ENCODE assay signal across 13 mouse cellular contexts in genomic region chr13:81131860-81132259, GRCm38 (mm10).
DNase-seq lines count a peak whose midpoint lies in the region; TF ChIP-seq lines count a peak whose summit lies in the region.
"Had no signal": no experiment of that assay in that cellular context is flagged by ENCODE, and none has a peak within 500 bp of the region (broad histone marks: within the 10 kb centered on the region; RNA-seq: fewer than 3 reads in every experiment).

No protein-coding gene starts in this region.

- H3K27ac ChIP-seq in gastrocnemius, adult 2 months, result peak overlapping the region; percentile 53
- H3K27ac ChIP-seq: midbrain, embryonic 12.5 days had no signal

- intact Hi-C loops in gastrocnemius, adult 2 months (cut with DNase I), result no loop called here
- intact Hi-C loops in heart, postnatal 25 days (cut with DNase I), result loop anchor here (5.0 kb wide), 1 partner anchor 190 kb away; no protein-coding TSS in a partner anchor

- no peak for TF ChIP-seq CTCF in gastrocnemius, adult 2 months (IDR thresholded peaks at IDR 0.05)

- no peak overlapping the region for H3K4me3 ChIP-seq in gastrocnemius, adult 2 months
- H3K4me3 ChIP-seq: midbrain, embryonic 12.5 days had no signal

- DNase-seq in gastrocnemius, adult 2 months, result peak; percentile 41
- no peak for DNase-seq in gastrocnemius, postnatal 10 days
- peak; percentile 26 for DNase-seq in urinary bladder, postnatal 14 days (ENCODE audit: low spot score)
- no peak for DNase-seq in urinary bladder, postnatal 36 days (ENCODE audit: low spot score in 2 of 2)
- peak; percentile 19 for DNase-seq in heart, postnatal 25 days (ENCODE audit: low spot score)
- no peak for DNase-seq in ovary, adult 18-20 months (ENCODE audit: low spot score)
- no peak for DNase-seq in right cerebral cortex, postnatal 4 days
- no peak for DNase-seq in retina, embryonic 14.5 days (ENCODE audit: low spot score)
- DNase-seq: adrenal gland, postnatal 10 days; cerebellum, adult 8-10 months; spleen, adult 18-20 months; thymus, postnatal 4 days had no signal

Comparison
In these comparisons a context has a peak if more than half of its experiments do, and no peak if none do; other contexts are left out.
1. DNase-seq: peak in gastrocnemius, adult 2 months (single experiment), urinary bladder, postnatal 14 days (single experiment) and heart, postnatal 25 days (single experiment); none in gastrocnemius, postnatal 10 days (single experiment), urinary bladder, postnatal 36 days (0 of 2), ovary, adult 18-20 months (single experiment), right cerebral cortex, postnatal 4 days (single experiment) and retina, embryonic 14.5 days (single experiment).